Mouse (Mus musculus): ENCODE measurements at regions not wholly inside any gene's neighbourhood (a gene's known extent, or its start where the extent isn't known, plus 50 kb on each side); places are given as distances from the start of the nearest gene placed in this dataset.

DNA sequence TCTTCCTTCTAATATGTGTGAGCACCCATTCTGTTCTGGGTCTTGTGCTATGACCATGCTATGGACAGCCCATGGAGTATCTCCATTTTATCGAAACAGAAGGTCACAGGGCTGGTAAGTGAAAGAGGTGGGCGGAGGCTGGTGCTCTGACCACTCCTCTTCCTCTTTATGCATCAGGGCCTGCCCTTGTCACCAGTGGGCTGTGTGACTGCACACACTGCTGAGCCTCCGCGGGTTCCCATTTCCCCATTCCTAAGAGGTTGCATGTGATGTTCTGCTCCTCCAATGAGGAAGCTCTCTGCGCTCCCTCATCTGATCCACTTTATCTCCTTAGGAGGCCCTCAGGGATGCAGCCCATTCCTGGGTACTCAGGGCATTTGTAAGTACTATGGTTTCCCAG, 65.0 kb upstream of the Slc44a3 start:
- TF ChIP-seq MAFK (IDR thresholded peaks at IDR 0.05; ENCODE audit: insufficient read depth, low read depth, low read length): no peak
- TF ChIP-seq ZC3H11A (IDR thresholded peaks at IDR 0.05; ENCODE audit: borderline replicate concordance, low read depth, low read length): no peak
- TF ChIP-seq ZNF384 (IDR thresholded peaks at IDR 0.05; ENCODE audit: low read depth, low read length): no peak
- TF ChIP-seq HCFC1 (IDR thresholded peaks at IDR 0.05; ENCODE audit: borderline replicate concordance, insufficient read depth, low read length): no peak
- TF ChIP-seq CHD2 (IDR thresholded peaks at IDR 0.05; ENCODE audit: low read depth, low read length): no peak

Data from ES-E14 (cell line).